Mouse (Mus musculus) liver, embryonic 11.5 days (tissue): Measurements from ENCODE around the gene Ubn2. TPM values are rescaled to one million over a fixed set of nuclear protein-coding genes. Genes with fewer than 3 reads are reported as not detected.

Experiments used
- ATAC-seq: fragments of 200-750 bp; cut with Nextera tagmentation; replicated peaks from 2 replicates; pipeline ENCODE4 v1.8.0; 2017; ENCODE audit warnings: moderate number of reproducible peaks, mild to moderate bottlenecking, moderate TSS enrichment, moderate library complexity; ENCODE audit not compliant: low FRiP score
- DNase-seq: peaks from one replicate; pipeline ENCODE4 v3.0.0-alpha.2; 2017; ENCODE audit warnings: low spot score
- H3K27ac ChIP-seq: fragments of 300-500 bp; sonication (generic); 2 replicates; pipeline ENCODE4 v1.5.1; 2014; ENCODE audit warnings: mild to moderate bottlenecking, low read depth, low read length, control low read depth
- H3K27me3 ChIP-seq: fragments of 300-500 bp; sonication (generic); replicated peaks from 2 replicates; pipeline ENCODE4 v1.6.1; 2014; ENCODE audit warnings: low read length, mixed read lengths; ENCODE audit not compliant: control insufficient read depth, insufficient read depth
- H3K36me3 ChIP-seq: fragments of 300-500 bp; sonication (generic); 2 replicates; pipeline ENCODE4 v1.6.1; 2014; ENCODE audit warnings: mild to moderate bottlenecking, low read length, moderate library complexity, mixed read lengths; ENCODE audit not compliant: control insufficient read depth, insufficient read depth
- H3K4me1 ChIP-seq: fragments of 300-500 bp; sonication (generic); replicated peaks from 2 replicates; pipeline ENCODE4 v1.6.1; 2014; ENCODE audit warnings: low read length, mixed read lengths; ENCODE audit not compliant: control insufficient read depth, insufficient read depth
- H3K4me2 ChIP-seq: fragments of 300-500 bp; sonication (generic); 2 replicates; pipeline ENCODE4 v1.6.1; 2014; ENCODE audit warnings: mild to moderate bottlenecking, control low read depth, moderate library complexity
- H3K4me3 ChIP-seq: fragments of 300-500 bp; sonication (generic); 2 replicates; pipeline ENCODE4 v1.5.1; 2014; ENCODE audit warnings: low read depth, low read length, control low read depth
- H3K9ac ChIP-seq: fragments of 300-500 bp; sonication (generic); 2 replicates; pipeline ENCODE4 v1.6.1; 2014; ENCODE audit warnings: low read depth, low read length, control low read depth
- H3K9me3 ChIP-seq: fragments of 300-500 bp; sonication (generic); 2 replicates; pipeline ENCODE4 v1.6.1; 2016; ENCODE audit warnings: low read length, inconsistent platforms, mixed read lengths; ENCODE audit not compliant: control insufficient read depth
- WGBS: fragments of 180-500 bp; shearing (Covaris S2); extraction: QIAGEN DNeasy Blood & Tissue Kit; methylation state at CpG from one replicate; pipeline ENCODE4 v1.1.7; 2014; 5-methylcytosine and 5-hydroxymethylcytosine counted together
- polyA plus RNA-seq: library from polyadenylated mRNA; unstranded; fragments of >200 nt; fragmentation: Nextera tagmentation; extraction: Ambion mirVana; gene quantifications from 2 replicates; pipeline ENCODE4 v1.2.1, GENCODE M21; 2014

Gene Ubn2
- polyA plus RNA-seq, 1 experiment from 2014 or later, result 14.5 TPM

DNA sequence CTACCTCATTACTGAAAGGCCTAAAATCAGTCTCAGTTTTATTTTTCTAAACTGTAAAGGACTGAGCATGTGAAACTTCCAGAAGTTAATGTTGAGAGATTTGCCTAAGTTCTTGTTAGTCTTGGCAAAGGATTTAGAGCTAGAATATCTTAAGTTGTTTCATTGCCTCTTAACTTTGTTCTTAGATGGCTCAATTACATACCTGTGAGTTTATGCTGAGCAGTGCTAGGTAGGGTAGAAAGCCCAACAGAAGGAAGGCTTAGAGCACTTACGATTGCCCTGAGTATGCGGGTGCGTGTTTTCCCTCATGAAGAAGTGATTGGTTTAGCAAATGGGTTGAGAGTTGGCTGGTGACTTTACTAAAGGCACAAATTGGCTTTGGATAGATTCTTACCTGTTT is 24.3 kb downstream of the Ubn2 start:
- Histone ChIP-seq H3K36me3 (peaks cover 5% of the 10 kb centered on the region; the same call in 1 of the 2 replicates), H3K4me3 (no peak overlapping the region), H3K9me3 (no peaks in the 10 kb centered on the region), H3K9ac (no peak overlapping the region), H3K4me2 (no peak overlapping the region), H3K27ac (no peak overlapping the region), H3K4me1 (no peaks in the 10 kb centered on the region; the same call in 1 of the 2 replicates), H3K27me3 (no peaks in the 10 kb centered on the region)
- 98% methylated on average over 3 of the region's 3 CpGs for WGBS
- ATAC-seq (no peak), DNase-seq (no peak)

DNA sequence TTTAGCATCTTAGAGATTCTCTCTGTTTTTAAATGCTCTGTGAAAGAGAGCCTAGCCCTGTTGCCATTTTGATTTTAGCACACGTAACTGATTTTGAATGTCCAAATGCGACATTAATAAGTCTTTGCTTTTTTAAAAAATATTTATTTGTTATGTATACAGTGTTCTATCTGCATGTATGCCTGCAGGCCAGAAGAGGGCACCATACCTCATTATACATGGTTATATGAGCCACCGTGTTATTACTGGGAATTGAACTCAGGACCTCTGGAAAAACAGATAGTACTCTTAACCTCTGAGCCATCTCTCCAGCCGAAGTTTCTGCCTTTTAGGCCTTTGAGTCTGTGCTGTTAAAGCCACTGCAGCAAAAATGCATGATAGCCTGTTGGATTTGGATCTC is 35.8 kb downstream of the Ubn2 start:
- WGBS, result 77% methylated on average over 4 of the region's 4 CpGs
- Histone ChIP-seq H3K4me3 (no peak overlapping the region), H3K9me3 (no peaks in the 10 kb centered on the region), H3K27me3 (no peaks in the 10 kb centered on the region), H3K4me2 (no peak overlapping the region), H3K27ac (no peak overlapping the region), H3K9ac (no peak overlapping the region), H3K4me1 (no peaks in the 10 kb centered on the region), H3K36me3 (peaks cover 12% of the 10 kb centered on the region; the same call in 1 of the 2 replicates)
- no peak for ATAC-seq
- no peak for DNase-seq

DNA sequence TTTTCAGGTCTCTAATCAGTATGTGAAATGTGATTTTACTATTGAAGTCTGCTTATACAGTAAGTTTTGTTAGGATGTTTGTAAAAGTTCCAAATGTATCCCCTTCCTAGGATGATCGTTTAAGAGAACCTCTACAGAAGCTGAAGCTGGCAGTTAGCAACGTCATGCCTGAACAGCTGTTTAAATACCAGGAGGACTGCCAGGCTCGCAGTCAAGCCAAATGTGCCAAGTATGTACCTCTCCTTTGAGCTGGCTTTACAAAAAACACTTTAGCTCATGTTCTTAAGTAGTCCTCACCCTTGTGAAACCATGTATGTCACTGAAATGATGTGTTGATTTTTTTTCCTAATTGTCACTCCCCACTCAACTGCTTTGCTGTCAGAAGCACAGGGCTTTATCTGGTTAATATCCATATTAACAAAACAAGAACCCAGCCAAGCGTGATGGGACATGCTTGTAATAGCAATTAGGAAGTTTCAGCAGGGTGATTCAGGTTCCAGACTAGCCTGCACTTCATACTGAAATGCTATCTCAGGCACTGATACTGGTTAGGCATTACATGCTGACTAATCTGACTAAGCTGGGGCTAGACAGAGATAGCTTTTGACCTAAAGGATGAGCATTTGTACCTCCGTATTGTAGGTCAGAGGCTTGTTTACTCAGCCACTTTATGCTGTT is 48.1 kb downstream of the Ubn2 start:
- ATAC-seq, result no peak
- Histone ChIP-seq H3K27ac (no peak overlapping the region), H3K9me3 (no peaks in the 10 kb centered on the region), H3K36me3 (peaks cover 12% of the 10 kb centered on the region; the same call in 1 of the 2 replicates), H3K4me3 (no peak overlapping the region), H3K4me1 (no peaks in the 10 kb centered on the region), H3K4me2 (no peak overlapping the region), H3K27me3 (no peaks in the 10 kb centered on the region), H3K9ac (no peak overlapping the region)
- no peak for DNase-seq
- WGBS, result 83% methylated on average over 5 of the region's 5 CpGs

DNA sequence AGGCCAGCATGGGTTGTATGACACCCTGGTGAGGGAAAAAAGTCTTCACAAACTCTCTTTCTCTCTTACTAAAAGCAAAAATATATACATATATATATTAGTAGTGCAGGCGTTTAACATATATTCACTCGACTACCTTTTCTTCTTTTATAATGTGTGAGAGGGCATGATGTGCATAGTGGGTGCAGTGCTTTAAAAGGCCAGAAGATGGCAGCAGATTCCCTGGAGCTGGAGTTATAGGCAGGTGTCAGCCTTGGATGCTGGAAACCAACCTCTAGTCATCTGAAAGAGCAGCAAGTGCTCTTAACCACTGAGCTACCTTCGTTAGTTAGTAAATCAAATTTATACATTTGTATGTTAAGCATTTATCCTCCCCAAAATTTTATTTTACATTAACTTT is 58.8 kb downstream of the Ubn2 start:
- no peaks in the 10 kb centered on the region for H3K27me3 ChIP-seq
- H3K4me1 ChIP-seq, result no peaks in the 10 kb centered on the region
- H3K36me3 ChIP-seq, result peaks cover 12% of the 10 kb centered on the region
- 71% methylated on average over 3 of the region's 3 CpGs for whole genome bisulfite sequencing
- no peaks in the 10 kb centered on the region for H3K9me3 ChIP-seq
- H3K27ac ChIP-seq, result no peak overlapping the region
- DNase-seq (no peak), ATAC-seq (no peak)
- no peak overlapping the region for H3K4me2 ChIP-seq
- no peak overlapping the region for H3K9ac ChIP-seq
- no peak overlapping the region for H3K4me3 ChIP-seq

DNA sequence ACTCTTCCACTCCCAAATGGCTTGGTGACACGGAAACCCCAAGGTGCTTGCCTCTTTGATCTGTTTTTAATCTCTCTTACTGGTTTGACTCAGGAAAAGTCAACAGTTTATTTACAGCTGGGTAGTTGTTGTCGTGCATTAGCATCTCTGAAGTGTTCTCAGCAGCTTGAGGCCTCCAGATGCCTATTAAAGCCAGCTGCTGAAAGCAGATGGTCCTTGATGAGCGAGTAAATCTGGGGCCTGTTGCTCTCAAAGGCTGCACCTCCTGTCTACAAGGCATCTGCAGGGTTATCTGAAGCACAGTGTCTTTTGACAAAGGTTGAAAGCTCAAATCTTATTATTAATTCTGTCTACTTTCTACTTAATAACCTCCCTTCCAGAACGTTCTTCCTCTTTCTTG is 61.9 kb downstream of the Ubn2 start:
- Histone ChIP-seq H3K27ac (no peak overlapping the region), H3K36me3 (peaks cover 23% of the 10 kb centered on the region), H3K4me3 (no peak overlapping the region), H3K4me2 (no peak overlapping the region), H3K4me1 (no peaks in the 10 kb centered on the region; the same call in 1 of the 2 replicates), H3K9ac (no peak overlapping the region), H3K9me3 (no peaks in the 10 kb centered on the region), H3K27me3 (no peaks in the 10 kb centered on the region)
- ATAC-seq, result no peak
- WGBS, result 64% methylated on average over 4 of the region's 4 CpGs
- no peak for DNase-seq

DNA sequence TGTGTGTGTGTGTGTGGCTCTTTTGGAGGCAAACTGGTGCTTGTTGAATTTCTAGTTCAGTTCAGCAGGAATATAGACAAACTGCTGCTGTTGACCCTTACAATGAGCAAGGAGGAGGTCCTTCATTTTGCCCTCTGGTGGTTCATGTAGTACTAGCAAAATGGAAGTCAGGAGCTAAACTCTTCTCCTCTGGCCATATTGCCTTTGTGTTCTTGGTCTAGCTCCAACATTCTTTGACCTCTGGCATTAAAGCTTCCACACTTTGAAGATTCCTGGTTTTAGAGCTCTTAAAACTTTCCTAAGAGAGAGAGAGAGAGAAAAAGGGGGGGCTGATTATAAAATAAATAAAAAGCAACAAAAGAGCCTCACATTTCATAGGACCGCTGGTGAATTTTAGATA is 78.3 kb downstream of the Ubn2 start:
- H3K9me3 ChIP-seq, result no peaks in the 10 kb centered on the region
- no peak overlapping the region for H3K27ac ChIP-seq
- H3K4me3 ChIP-seq, result no peak overlapping the region
- H3K4me1 ChIP-seq, result no peaks in the 10 kb centered on the region
- H3K4me2 ChIP-seq, result no peak overlapping the region
- H3K9ac ChIP-seq, result no peak overlapping the region
- ATAC-seq (no peak), DNase-seq (no peak)
- H3K27me3 ChIP-seq, result no peaks in the 10 kb centered on the region
- 100% methylated on average over 1 of the region's 1 CpGs for WGBS
- H3K36me3 ChIP-seq, result no peaks in the 10 kb centered on the region

DNA sequence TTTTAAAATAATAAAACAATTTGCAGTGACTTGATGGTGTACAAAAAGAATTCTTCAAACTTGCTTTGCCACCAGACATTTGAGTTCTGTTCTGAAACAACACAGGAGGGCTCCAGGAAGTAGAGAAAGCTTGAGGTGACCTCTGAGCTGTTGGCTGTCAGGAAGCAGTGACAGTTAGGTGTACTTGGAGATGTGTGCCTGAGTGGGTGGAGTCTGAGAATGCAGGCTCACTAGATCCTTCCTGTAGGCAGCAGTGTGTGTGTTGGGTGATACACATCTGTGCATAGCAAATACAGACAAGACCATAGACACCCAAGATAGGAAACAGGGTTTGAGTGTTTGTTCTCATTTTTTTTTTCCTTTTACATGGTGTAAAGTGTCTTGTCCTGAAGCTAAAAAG is 79.1 kb downstream of the Ubn2 start:
- DNase-seq (no peak), ATAC-seq (peak; percentile 57; the same call in 1 of the 2 replicates)
- H3K4me3 ChIP-seq, result no peak overlapping the region
- no peaks in the 10 kb centered on the region for H3K9me3 ChIP-seq
- H3K9ac ChIP-seq, result no peak overlapping the region
- no peaks in the 10 kb centered on the region for H3K4me1 ChIP-seq
- H3K27me3 ChIP-seq, result no peaks in the 10 kb centered on the region
- H3K4me2 ChIP-seq, result no peak overlapping the region
- H3K27ac ChIP-seq, result no peak overlapping the region
- no peaks in the 10 kb centered on the region for H3K36me3 ChIP-seq

DNA sequence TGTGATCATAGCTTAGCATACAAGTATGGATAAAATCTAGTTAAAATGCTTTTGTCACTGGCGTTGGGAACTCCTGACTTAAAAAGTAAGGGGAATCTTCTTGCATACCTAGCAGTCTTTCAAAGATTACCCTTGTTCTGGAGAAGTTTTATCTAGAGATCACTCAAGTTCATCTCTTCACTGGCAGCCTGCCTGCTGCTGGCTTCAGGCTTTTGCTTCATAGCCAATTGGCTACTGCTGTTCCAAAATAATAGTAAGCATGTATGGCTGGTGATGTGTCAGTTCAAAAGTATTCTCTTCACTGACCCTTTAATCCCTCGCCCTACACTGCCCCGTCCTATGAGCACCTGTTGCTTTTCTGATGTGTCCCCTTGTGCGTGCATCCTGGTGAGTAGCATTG is 81.5 kb downstream of the Ubn2 start:
- H3K4me3 ChIP-seq, result no peak overlapping the region
- H3K4me2 ChIP-seq, result no peak overlapping the region
- WGBS, result 91% methylated on average over 4 of the region's 4 CpGs
- H3K9ac ChIP-seq, result no peak overlapping the region
- DNase-seq (no peak), ATAC-seq (no peak)
- no peaks in the 10 kb centered on the region for H3K4me1 ChIP-seq
- H3K27me3 ChIP-seq, result no peaks in the 10 kb centered on the region
- no peak overlapping the region for H3K27ac ChIP-seq
- H3K9me3 ChIP-seq, result no peaks in the 10 kb centered on the region
- no peaks in the 10 kb centered on the region for H3K36me3 ChIP-seq

DNA sequence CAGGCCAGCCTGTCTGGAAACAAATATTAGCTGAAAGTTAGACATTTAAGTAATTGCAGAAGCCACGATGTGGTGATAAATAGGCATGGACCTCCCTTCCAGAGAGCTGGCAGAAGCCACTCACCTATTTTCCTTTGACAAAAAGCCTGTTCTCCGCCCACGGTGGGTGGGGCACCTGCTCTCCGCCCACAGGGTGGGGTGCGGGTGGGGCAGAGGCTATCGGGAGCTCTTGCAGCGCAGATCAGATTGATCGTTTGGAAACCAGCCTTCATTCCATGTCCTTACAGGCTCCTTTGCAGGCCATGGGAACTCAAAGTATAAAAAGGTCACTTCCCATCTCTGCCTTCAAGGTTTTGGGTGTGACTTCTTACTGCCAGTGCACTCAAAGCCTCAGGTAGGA is 90.1 kb downstream of the Ubn2 start:
- peak; percentile 54; the same call in 1 of the 2 replicates for ATAC-seq
- no peak overlapping the region for H3K9ac ChIP-seq

More for the DNA sequence above, 90.1 kb downstream of the Ubn2 start:
- Histone ChIP-seq H3K9me3 (no peaks in the 10 kb centered on the region), H3K4me1 (peaks cover 9% of the 10 kb centered on the region), H3K4me3 (no peak overlapping the region), H3K27me3 (no peaks in the 10 kb centered on the region), H3K4me2 (peak overlapping the region; percentile 47), H3K36me3 (no peaks in the 10 kb centered on the region), H3K27ac (no peak overlapping the region)
- DNase-seq, result peak; percentile 43
- 7% methylated on average over 8 of the region's 8 CpGs for whole genome bisulfite sequencing
